Mouse (Mus musculus) liver, adult 2 months (tissue): ENCODE data around the gene Armc6. TPM values are rescaled to one million over a fixed set of nuclear protein-coding genes. Genes with fewer than 3 reads are reported as not detected.
A peak's percentile ranks its signal among the peaks of the same experiment; 100 is the strongest.

Experiments
- DNase-seq: peaks from one replicate; pipeline ENCODE4 v3.0.0-alpha.2; 2011; ENCODE audit warnings: low read depth, low spot score; ENCODE audit errors: extremely low read depth
- H3K27ac ChIP-seq: fragments of 200-500 bp; replicated peaks from 2 replicates; pipeline ENCODE4 v1.5.1; 2012; ENCODE audit warnings: low read depth, mild to moderate bottlenecking, control low read depth, inconsistent platforms, low read length; ENCODE audit not compliant: insufficient read depth
- H3K27me3 ChIP-seq: fragments of 200-500 bp; 2 replicates; pipeline ENCODE4 v1.6.1; 2012; ENCODE audit warnings: mild to moderate bottlenecking, moderate library complexity, low read length, inconsistent platforms; ENCODE audit not compliant: control insufficient read depth, insufficient read depth
- H3K36me3 ChIP-seq: fragments of 200-500 bp; 2 replicates; pipeline ENCODE4 v1.6.1; 2012; ENCODE audit warnings: low read length, inconsistent platforms; ENCODE audit not compliant: control insufficient read depth, insufficient read depth
- H3K4me1 ChIP-seq: fragments of 200-500 bp; 2 replicates; pipeline ENCODE4 v1.6.1; 2011; ENCODE audit warnings: low read length; ENCODE audit not compliant: control insufficient read depth, insufficient read depth
- H3K4me3 ChIP-seq: fragments of 200-500 bp; 2 replicates; pipeline ENCODE4 v1.5.1; 2011; ENCODE audit warnings: low read depth, mild to moderate bottlenecking, control low read depth, low read length, moderate library complexity; ENCODE audit not compliant: insufficient read depth
- H3K79me2 ChIP-seq: fragments of 200-500 bp; 2 replicates; pipeline ENCODE4 v1.6.1; 2012; ENCODE audit warnings: inconsistent platforms, mild to moderate bottlenecking, low read length, moderate library complexity; ENCODE audit not compliant: control insufficient read depth, insufficient read depth
- H3K9ac ChIP-seq: fragments of 200-500 bp; 2 replicates; pipeline ENCODE4 v1.6.1; 2012; ENCODE audit warnings: low read depth, mild to moderate bottlenecking, control low read depth, inconsistent platforms, low read length
- CTCF ChIP-seq: fragments of 200-500 bp; IDR thresholded peaks from 2 replicates; pipeline ENCODE4 v1.5.1; 2011; ENCODE audit warnings: low read depth, low read length, control low read depth
- POLR2A ChIP-seq: fragments of 200-500 bp; IDR thresholded peaks from 2 replicates; pipeline ENCODE4 v1.6.1; 2011; ENCODE audit warnings: low read length, control low read depth; ENCODE audit not compliant: insufficient read depth; ENCODE audit errors: extremely low read depth
- WGBS: fragments of 180-500 bp; shearing (Covaris S2); methylation state at CpG from one replicate; pipeline ENCODE4 v1.1.7; 2018; 5-methylcytosine and 5-hydroxymethylcytosine counted together
- polyA plus RNA-seq: library from polyadenylated mRNA; depleted of rRNA; stranded (reverse); fragments of >200 nt; gene quantifications from 2 replicates; pipeline ENCODE4 v1.2.3, GENCODE M21; 2012
- total RNA-seq: library from RNA; depleted of rRNA; stranded (reverse); fragments of >200 nt; gene quantifications from 2 replicates; pipeline ENCODE4 v1.2.3, GENCODE M21; 2014

Armc6 gene
- total and polyA plus RNA-seq, 2 experiments = 4.4 to 9.6 TPM

DNA sequence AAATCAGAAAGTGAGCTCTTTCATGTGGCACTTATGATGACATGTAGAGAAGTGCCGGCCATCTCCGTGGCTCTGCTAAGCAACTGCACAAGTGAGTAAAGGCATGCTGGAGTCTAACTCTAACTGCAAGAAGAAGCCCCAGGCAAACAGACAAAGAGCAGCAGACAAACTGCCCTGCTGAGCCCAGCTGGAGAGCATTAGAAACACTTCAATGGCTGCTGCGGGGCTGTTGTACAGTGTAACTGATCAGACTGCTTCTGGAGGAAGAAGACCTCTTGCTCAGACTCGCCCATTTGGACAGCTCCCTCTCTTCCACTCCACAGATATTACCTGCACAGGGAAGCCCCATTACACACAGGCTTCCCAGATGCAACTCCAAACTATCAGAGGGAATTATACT, 6.3 kb downstream of the Armc6 start:
- H3K4me1 ChIP-seq = no peaks in the 10 kb centered on the region
- no peak for DNase-seq
- H3K9ac ChIP-seq = no peak overlapping the region
- H3K4me3 ChIP-seq = no peak overlapping the region
- 95% methylated on average over 4 of the region's 4 CpGs for WGBS
- H3K36me3 ChIP-seq = peaks cover 3% of the 10 kb centered on the region; the same call in 1 of the 2 replicates
- H3K27ac ChIP-seq = no peak overlapping the region
- H3K79me2 ChIP-seq = no peaks in the 10 kb centered on the region; the same call in 1 of the 2 replicates
- no peak for TF ChIP-seq CTCF
- TF ChIP-seq POLR2A = no peak
- H3K27me3 ChIP-seq = no peaks in the 10 kb centered on the region

DNA sequence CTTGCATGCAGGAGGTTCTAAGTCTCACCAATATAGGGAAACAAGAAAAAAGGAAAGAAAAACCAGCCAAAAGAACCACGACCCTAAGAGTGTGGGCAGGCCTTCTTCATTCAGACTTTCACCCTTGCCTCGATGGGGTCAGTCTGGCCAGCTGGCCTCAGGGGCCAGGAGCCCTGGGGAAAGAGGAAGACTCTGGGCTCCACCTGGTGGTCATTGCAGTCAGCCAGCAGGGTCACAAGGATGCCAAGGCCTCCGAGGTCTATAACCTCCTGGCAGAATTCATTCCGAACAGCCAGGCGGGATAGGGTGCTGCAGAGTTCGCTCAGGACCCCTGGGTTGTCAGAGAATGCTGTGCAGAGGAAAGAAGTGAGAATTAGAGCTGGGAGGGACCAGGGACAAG, 10.9 kb downstream of the Armc6 start:
- DNase-seq = peak; percentile 72
- Histone ChIP-seq H3K27me3 (no peaks in the 10 kb centered on the region), H3K36me3 (no peaks in the 10 kb centered on the region), H3K4me3 (no peak overlapping the region), H3K9ac (no peak overlapping the region), H3K27ac (no peak overlapping the region), H3K4me1 (peaks cover 32% of the 10 kb centered on the region), H3K79me2 (no peaks in the 10 kb centered on the region)
- 13% methylated on average over 6 of the region's 6 CpGs for WGBS
- TF ChIP-seq CTCF (peak; percentile 92), POLR2A (no peak)

DNA sequence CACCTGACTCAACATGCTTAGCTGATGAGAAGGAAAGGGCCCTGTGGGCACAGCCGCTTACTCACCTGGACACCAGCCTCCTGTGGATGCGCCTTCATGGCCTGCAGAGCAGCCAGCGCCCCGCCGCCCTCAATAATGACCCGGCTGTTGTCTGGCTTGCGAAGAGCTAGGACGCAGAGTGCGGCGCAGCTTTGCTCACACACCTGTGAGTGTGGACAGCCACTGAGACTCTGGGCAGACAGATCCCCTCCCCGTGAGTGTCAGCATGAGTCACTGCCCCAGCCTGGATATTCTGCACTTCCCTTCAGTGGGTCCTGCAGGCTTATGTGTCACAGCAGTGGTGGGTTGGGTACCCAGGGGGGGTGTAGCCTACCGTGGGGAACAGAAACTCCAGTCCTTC, 12.2 kb downstream of the Armc6 start:
- 96% methylated on average over 12 of the region's 12 CpGs for WGBS
- H3K4me3 ChIP-seq = no peak overlapping the region
- no peak overlapping the region for H3K27ac ChIP-seq
- H3K79me2 ChIP-seq = no peaks in the 10 kb centered on the region
- H3K27me3 ChIP-seq = no peaks in the 10 kb centered on the region
- no peak for TF ChIP-seq CTCF
- no peak for TF ChIP-seq POLR2A
- no peak for DNase-seq
- H3K9ac ChIP-seq = no peak overlapping the region
- no peaks in the 10 kb centered on the region for H3K36me3 ChIP-seq
- peaks cover 32% of the 10 kb centered on the region for H3K4me1 ChIP-seq

DNA sequence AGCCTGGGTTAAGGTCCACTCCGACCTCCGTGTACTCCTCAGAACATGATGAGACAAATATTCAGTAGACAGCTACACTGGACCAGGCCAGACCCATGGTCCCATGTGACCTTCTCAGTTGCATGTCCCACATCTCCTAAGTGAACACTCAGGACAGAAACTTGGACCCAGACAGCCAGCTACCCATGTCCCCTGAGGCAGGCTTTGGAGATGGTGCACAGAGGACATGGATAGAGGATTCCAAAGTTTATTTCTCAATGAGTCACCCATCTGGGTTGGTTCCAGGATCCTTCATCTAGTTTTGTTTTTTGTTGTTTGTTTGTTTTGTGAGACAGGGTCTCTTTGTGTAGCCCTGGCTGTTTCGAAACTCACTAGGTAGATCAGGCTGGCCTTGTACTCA, 13.4 kb downstream of the Armc6 start:
- DNase-seq = peak; percentile 85
- H3K27ac ChIP-seq = peak overlapping the region; percentile 70
- no peaks in the 10 kb centered on the region for H3K36me3 ChIP-seq
- peaks cover 36% of the 10 kb centered on the region for H3K4me1 ChIP-seq
- no peaks in the 10 kb centered on the region for H3K79me2 ChIP-seq
- WGBS = 31% methylated on average over 3 of the region's 3 CpGs
- TF ChIP-seq POLR2A (no peak), CTCF (no peak)
- H3K27me3 ChIP-seq = no peaks in the 10 kb centered on the region
- H3K4me3 ChIP-seq = no peak overlapping the region
- H3K9ac ChIP-seq = no peak overlapping the region

DNA sequence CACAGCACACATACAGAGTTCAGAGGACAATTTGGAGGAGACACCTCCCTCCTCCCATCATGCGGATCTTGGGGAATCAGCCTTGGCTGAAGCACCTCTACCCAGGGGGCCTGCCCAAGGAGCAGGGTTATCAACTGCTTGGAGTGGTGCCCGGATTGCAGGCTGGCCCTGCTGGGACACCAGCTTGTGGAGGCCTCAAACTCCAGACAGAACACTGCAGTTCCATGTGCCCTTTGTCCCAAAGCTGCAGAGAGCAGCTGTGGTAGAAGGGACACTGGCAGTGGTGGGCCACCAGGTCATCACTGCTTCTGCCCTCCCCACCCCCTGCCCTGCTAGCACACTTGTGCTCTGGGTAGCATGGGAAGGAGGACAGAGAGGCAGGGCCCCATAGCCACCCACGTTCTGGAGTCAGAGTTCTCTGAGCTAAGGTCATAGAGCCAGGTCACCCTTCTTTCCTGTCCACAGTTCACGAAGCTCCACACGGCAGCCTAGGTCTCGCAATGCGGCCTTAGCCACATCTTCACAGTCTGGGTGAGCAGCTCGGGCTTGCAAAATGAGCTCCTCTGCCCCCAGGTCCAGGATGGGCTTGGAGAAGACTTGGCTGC, 13.9 kb downstream of the Armc6 start:
- peak overlapping the region; percentile 70 for H3K27ac ChIP-seq
- H3K4me1 ChIP-seq = peaks cover 36% of the 10 kb centered on the region
- H3K27me3 ChIP-seq = no peaks in the 10 kb centered on the region
- no peaks in the 10 kb centered on the region for H3K36me3 ChIP-seq
- 18% methylated on average over 8 of the region's 8 CpGs for WGBS
- no peak overlapping the region for H3K4me3 ChIP-seq
- no peaks in the 10 kb centered on the region for H3K79me2 ChIP-seq
- TF ChIP-seq CTCF (no peak), POLR2A (no peak)
- H3K9ac ChIP-seq = no peak overlapping the region
- DNase-seq = peak; percentile 73

DNA sequence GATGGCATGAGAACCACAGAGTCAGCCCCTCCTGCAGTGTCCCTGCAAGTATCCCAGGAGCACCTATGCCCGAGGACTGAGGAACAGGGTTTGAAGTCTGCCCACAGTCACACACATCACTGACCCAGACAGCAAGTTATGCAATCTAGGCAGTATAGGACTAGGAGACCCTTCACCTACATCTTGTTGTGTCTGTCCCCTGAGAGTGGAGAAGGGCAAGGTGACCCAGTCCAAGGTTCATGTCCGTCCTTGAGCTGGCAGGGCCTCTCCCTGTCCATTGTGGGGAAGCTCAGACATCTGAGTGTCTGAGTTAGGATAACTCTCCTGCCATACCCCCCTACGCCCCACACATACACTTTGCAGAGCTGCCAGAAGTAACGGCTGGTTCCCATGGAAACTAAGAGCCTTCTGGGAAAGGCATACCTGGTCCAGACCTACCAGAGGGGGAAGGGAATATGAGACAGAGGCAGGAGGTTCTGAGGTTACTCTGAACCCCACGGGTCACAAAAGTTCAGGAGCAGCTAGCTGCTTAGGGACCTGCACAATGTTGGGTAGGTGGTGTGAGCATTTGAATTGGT, 15.1 kb downstream of the Armc6 start:
- no peak overlapping the region for H3K4me3 ChIP-seq
- no peaks in the 10 kb centered on the region for H3K27me3 ChIP-seq
- H3K9ac ChIP-seq = no peak overlapping the region
- peak; percentile 80 for DNase-seq
- no peaks in the 10 kb centered on the region for H3K36me3 ChIP-seq
- H3K79me2 ChIP-seq = no peaks in the 10 kb centered on the region
- H3K27ac ChIP-seq = peak overlapping the region; percentile 30
- peaks cover 36% of the 10 kb centered on the region for H3K4me1 ChIP-seq
- no peak for TF ChIP-seq POLR2A
- 32% methylated on average over 5 of the region's 5 CpGs for WGBS
